Mouse (Mus musculus) mouse trophoblast stem cell (cell line): ENCODE measurements around the gene Sspo.

ENCODE experiments used
- in situ Hi-C, 2 experiments: fragments of 300-500 bp; cut with MseI, MboI; formaldehyde crosslinking; loops; 2 replicates in 1 of 2; 3 replicates in 1 of 2; pipeline ENCODE4 v1.15.1; 2025

Gene Sspo

GRCm38 (mm10) chr6:48487747-48488725 lies 40.0 kb downstream of the Sspo start:
- in situ Hi-C loops, result no loop called here

- in situ Hi-C loops, result no loop called here
Measured at GRCm38 (mm10) chr6:48489741-48490140, 41.7 kb downstream of the Sspo start.

DNA sequence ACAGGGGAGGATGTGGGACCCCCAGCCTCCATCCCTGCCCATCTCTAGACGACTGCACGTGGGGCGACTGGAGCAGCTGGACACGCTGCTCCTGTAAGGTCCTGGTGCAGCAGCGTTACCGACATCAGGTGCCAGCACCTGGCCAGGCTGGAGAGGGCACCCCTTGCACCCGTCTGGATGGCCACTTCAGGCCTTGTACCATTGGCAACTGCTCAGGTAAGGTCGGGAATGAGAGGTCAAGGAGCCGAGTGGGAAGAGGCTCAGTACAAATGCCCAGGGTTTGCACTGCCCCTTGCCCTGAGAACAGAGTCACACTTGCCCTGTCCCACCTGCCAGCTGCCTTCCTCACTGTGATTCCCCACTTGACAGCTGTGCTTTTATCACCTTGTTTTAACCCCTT lies 43.3 kb downstream of the Sspo start:
- in situ Hi-C loops, result no loop called here

- in situ Hi-C loops, result no loop called here
Measured at GRCm38 (mm10) chr6:48493136-48493730, 45.2 kb downstream of the Sspo start.

DNA sequence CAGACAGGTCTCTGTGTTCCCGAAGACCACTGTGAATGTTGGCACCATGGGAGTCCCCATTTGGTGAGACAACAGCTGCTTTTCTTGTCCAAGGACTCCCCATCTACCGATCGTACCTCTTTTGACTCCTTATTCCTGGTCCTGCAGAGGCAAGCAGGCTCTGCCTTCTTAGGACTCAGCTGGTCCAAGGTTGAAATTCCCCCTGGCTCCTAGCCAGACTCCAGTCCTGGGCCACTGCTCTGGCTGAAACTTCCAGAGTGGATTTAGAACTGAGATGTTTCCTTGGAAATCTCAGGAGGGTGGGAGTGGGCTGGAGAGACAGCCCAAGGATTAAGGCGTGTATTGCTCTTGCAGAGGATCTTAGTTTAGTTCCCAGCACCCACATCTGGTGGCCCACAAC lies 49.5 kb downstream of the Sspo start:
- in situ Hi-C loops, result no loop called here

- in situ Hi-C loops, result no loop called here
Measured at GRCm38 (mm10) chr6:48503847-48504240, 55.8 kb downstream of the Sspo start.

DNA sequence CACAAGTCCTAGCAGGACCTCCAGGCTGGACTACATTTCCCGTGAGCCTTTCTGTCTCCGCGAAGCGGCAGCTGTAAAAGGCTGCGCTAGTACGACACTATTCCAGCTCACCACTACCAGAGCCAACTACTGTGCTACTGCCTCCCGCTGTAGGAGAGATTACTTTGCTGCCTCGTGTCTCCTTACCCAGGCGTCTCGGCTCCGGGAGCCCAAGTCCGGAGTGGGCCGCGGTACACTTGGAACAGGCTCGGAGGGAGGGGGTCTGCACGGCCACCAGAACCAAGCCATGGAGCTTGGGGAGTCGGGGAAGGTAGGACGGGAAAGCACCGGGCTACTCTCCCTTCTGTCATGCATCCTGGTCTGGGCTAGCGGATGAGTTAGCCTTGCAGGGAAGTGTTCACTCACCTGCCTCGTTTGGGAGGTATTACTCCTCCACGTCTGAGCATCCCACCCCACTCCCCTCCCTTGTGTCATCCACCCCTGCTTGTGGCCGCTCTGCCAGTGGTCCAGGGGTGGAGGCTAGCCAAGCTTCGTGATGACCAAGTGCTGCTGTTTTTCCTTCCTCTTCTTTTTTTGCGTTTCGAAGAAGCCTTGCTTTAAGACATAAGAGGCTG lies 56.3 kb downstream of the Sspo start:
- in situ Hi-C loops, result no loop called here

GRCm38 (mm10) chr6:48508087-48508486 lies 60.1 kb downstream of the Sspo start:
- in situ Hi-C loops, result no loop called here

DNA sequence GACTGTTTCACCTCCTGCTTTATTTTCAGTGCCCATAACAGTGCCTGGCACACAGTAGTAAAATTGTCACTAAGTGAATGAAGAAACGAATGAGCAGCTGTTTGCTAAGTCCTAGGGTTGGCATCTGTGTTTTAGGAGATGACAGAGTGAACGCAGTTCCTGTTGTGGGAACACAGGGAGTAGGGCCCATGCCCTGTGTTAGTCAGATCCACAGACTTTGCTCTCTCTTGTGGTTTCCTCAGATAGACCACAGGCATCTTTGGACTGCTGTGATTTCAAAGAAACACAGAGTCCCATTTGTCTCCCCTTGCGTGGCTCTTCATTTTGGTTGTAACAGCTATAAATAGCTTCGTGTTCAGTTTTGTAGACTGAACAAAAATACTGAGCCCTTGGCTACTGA lies 62.4 kb downstream of the Sspo start:
- in situ Hi-C loops, result no loop called here

- in situ Hi-C loops, result no loop called here
Measured at GRCm38 (mm10) chr6:48511861-48512260, 63.8 kb downstream of the Sspo start.

DNA sequence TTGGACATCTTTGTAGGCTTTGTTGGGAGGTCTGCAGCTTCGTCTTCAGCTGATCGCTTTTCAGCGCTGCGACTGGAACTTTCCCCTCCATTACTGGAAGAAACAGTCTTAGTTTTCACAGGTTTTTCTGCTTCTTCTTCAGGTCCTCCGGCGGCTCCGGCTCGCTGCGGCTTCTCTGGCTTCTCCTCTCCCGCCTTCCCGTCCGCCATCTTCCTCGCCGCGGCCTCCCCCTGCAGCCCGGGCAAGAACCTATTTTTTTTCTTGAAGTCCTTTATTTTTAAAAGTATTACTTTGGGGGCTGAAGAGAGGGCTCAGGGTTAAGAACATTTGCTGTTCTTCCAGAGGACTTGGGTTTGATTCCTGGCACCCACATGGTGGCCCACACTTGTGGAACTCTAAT lies 76.9 kb downstream of the Sspo start:
- in situ Hi-C loops, result loop anchor here in 1 of 2 experiments (25.0 kb wide), 1 partner anchor 338 kb away; no protein-coding TSS in a partner anchor

GRCm38 (mm10) chr6:48527901-48528300 lies 79.9 kb downstream of the Sspo start:
- in situ Hi-C loops, result loop anchor here in 1 of 2 experiments (25.0 kb wide), 1 partner anchor 341 kb away; no protein-coding TSS in a partner anchor

DNA sequence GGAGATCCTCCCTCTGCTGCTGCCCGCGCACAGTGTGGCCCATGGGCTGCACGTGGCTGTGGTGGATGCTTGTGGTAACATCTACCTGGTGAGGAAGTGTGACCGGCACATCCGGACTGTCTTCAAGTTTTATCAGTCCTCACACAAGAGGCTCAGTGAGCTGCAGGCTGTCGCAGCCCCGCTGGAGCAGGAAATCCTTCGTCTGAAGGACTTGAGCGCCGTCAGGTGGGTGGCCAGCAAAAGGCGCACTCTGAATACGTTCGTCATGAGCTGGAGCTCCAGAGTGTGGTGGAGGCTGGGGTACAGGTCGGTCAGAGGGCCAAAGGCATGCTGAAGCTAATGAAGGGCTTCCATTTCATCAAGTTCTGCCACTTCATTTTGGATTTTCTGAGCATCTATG lies 81.2 kb downstream of the Sspo start:
- in situ Hi-C loops, result loop anchor here in 1 of 2 experiments (25.0 kb wide), 1 partner anchor 342 kb away; no protein-coding TSS in a partner anchor

GRCm38 (mm10) chr6:48529871-48530440 lies 81.9 kb downstream of the Sspo start:
- in situ Hi-C loops, result loop anchor here in 1 of 2 experiments (25.0 kb wide), 1 partner anchor 343 kb away; no protein-coding TSS in a partner anchor

DNA sequence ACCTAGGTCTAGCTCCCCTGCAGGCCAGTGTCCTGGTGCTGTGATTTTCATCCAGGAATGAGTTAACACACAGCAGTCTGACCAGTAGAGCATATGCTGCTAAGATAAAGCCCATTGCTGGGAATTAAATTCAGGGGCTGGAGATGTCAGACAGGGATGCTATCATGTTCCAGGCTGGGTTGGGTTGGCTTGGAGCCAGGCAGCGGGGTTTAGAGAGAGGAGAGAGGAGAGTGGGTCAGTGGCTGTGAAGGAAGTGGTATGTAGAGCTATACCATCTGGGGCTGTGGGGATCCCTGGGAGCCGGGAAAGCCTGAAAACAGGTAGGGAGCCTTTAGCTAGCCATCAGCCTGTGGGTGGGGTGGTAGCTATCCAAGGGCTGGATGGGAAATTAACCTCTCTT lies 82.8 kb downstream of the Sspo start:
- in situ Hi-C loops, result loop anchor here in 1 of 2 experiments (25.0 kb wide), 1 partner anchor 344 kb away; no protein-coding TSS in a partner anchor

- in situ Hi-C loops, result loop anchor here in 1 of 2 experiments (25.0 kb wide), 1 partner anchor 346 kb away; no protein-coding TSS in a partner anchor
Measured at GRCm38 (mm10) chr6:48533475-48533874, 85.4 kb downstream of the Sspo start.

DNA sequence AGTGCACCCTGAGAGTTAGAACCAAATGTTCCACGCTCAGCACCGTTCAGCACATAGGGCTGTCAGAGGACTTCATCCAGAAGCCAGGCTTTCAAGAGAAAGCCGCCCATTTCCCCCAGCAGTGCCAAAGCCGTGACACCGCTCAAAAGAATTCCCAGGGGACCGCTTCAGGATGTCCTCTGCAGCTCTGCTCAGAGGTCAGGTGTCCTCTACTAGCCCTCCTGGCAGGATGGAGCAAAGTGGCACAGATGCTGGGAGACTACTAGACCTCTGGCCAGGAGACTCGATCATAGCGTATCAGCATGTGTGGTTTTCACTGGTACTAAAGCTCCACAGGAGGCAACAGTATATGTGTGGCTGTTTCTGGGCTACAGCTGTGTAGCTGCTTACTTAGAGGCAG lies 86.9 kb downstream of the Sspo start:
- in situ Hi-C loops, result loop anchor here in 1 of 2 experiments (25.0 kb wide), 1 partner anchor 348 kb away; no protein-coding TSS in a partner anchor

- in situ Hi-C loops, result loop anchor here in 1 of 2 experiments (25.0 kb wide), 1 partner anchor 349 kb away; no protein-coding TSS in a partner anchor
Measured at GRCm38 (mm10) chr6:48536091-48536490, 88.1 kb downstream of the Sspo start.

DNA sequence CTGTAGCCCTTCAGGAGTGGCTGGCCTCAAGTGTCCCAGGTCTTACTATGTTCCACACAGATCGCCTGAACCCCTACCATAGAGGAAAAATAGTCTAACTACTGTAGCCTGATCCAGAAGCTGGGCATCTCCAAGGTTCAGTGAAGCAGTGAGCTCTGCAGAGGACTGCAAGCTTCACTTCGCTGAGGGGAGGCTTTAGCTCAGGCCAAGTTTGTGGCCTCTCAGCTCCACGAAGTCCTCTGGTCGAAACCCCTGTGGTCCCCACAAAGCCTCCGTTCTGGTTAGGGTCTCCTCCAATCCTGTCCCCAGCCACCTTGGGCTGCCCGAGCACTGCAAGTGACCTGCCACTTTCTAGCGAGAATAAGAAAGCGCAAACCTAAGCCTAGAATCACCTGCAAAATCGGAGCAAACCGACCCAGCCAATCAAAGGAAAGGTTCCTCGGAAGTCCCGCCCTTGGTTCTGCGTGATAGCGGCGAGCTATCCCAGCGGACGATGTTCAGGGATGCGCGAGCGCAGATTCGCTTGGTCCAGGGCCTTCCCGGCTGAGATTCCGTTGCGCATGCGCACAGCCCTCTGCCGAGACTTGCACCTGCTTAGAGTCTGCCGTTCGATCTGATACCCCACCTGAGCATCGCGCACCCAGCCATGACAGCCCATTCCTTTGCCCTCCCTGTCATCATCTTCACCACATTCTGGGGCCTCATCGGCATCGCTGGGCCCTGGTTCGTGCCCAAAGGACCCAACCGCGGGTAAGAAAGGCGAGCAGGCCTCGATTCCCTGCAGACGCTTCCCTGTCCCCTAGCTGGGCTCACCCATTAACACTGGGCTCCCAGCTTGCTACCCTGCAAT lies 89.3 kb downstream of the Sspo start, which contains the start of gene Atp6v0e2:
Gene Atp6v0e2, plus strand, starts transcription at position 511 of the 850 bp plus-strand sequence.
- in situ Hi-C loops, result loop anchor here in 1 of 2 experiments (25.0 kb wide), 1 partner anchor 350 kb away; no protein-coding TSS in a partner anchor
